Mouse (Mus musculus) limb, embryonic 15.5 days (tissue): ENCODE measurements around the gene Cdk5rap2. TPM values are rescaled to one million over a fixed set of nuclear protein-coding genes. Genes with fewer than 3 reads are reported as not detected.

ENCODE experiments used
- ATAC-seq: fragments of 200-750 bp; cut with Nextera tagmentation; 2 replicates; pipeline ENCODE4 v1.8.0; 2017; ENCODE audit warnings: low read depth, moderate TSS enrichment; ENCODE audit not compliant: insufficient number of reproducible peaks, low FRiP score, low TSS enrichment
- H3K27ac ChIP-seq: fragments of 300-500 bp; sonication (generic); 2 replicates; pipeline ENCODE4 v1.5.1; 2015; ENCODE audit warnings: moderate library complexity, mild to moderate bottlenecking, inconsistent platforms
- H3K27me3 ChIP-seq: fragments of 300-500 bp; sonication (generic); 2 replicates; pipeline ENCODE4 v1.6.1; 2015; ENCODE audit warnings: inconsistent platforms
- H3K36me3 ChIP-seq: fragments of 300-500 bp; sonication (generic); 2 replicates; pipeline ENCODE4 v1.6.1; 2015; ENCODE audit warnings: inconsistent platforms
- H3K4me1 ChIP-seq: fragments of 300-500 bp; sonication (generic); 2 replicates; pipeline ENCODE4 v1.6.1; 2015; ENCODE audit warnings: inconsistent platforms
- H3K4me2 ChIP-seq: fragments of 300-500 bp; sonication (generic); 2 replicates; pipeline ENCODE4 v1.6.1; 2015; ENCODE audit warnings: mild to moderate bottlenecking, inconsistent platforms
- H3K4me3 ChIP-seq: fragments of 300-500 bp; sonication (generic); 2 replicates; pipeline ENCODE4 v1.5.1; 2015; ENCODE audit warnings: mild to moderate bottlenecking, inconsistent platforms
- H3K9ac ChIP-seq: fragments of 300-500 bp; sonication (generic); 2 replicates; pipeline ENCODE4 v1.6.1; 2015; ENCODE audit warnings: inconsistent platforms
- H3K9me3 ChIP-seq: fragments of 300-500 bp; sonication (generic); 2 replicates; pipeline ENCODE4 v1.6.1; 2016; ENCODE audit warnings: inconsistent platforms
- WGBS: fragments of 180-500 bp; shearing (Covaris S2); methylation state at CpG from one replicate; pipeline ENCODE4 v1.1.7; 2015; 5-methylcytosine and 5-hydroxymethylcytosine counted together
- polyA plus RNA-seq: library from polyadenylated mRNA; unstranded; fragments of >200 nt; fragmentation: Nextera tagmentation; extraction: Ambion mirVana; gene quantifications from 2 replicates; pipeline ENCODE4 v1.2.1, GENCODE M21; 2015

Cdk5rap2 gene
- polyA plus RNA-seq, 1 experiment from 2014 or later: 16.3 TPM

DNA sequence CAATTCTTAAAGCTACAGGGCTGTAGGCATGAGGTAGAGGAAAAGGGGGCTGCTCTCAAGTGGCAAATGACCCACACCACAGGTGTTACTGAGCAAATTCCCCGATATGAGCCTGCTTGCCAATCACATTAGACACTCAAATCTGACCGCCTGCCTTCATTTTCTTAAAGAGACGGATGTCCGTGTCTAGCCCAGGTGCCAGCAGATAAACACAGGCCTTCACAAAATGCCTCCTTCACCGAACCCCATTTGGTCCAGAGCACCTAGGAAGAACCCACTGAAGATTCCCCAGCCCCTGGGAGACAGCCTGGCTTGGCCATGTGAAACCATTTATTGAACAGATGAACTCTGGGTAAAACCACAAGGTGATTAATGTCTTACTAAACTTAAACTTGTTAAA is 13.5 kb downstream of the Cdk5rap2 start:
- Histone ChIP-seq H3K36me3 (peaks cover 12% of the 10 kb centered on the region; the same call in 1 of the 2 replicates), H3K4me3 (no peak overlapping the region), H3K9me3 (no peaks in the 10 kb centered on the region), H3K9ac (no peak overlapping the region), H3K4me1 (peaks cover 16% of the 10 kb centered on the region), H3K4me2 (no peak overlapping the region), H3K27ac (no peak overlapping the region), H3K27me3 (no peaks in the 10 kb centered on the region)
- WGBS: 62% methylated on average over 5 of the region's 5 CpGs
- ATAC-seq: no peak

DNA sequence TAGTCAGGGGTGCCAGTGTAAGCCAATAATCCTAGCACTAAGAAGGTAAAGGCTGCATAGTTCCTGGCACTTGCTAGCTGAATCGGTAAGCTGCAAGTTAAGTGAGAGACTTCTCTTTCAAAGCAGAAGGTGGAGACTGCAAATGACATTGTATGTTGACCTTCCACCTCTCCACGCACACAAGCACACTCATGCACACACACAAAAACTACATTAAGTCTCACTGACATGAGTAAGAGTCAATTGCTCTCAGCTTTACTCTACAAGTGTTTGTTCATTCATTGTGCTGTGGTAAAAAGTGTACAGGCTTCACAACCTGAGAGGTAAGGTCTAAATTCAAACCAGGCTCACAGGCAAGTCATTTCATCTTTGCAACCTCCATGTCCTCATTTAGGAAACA is 15.5 kb downstream of the Cdk5rap2 start:
- no peak for ATAC-seq
- H3K4me1 ChIP-seq: peaks cover 23% of the 10 kb centered on the region
- H3K9ac ChIP-seq: no peak overlapping the region
- no peaks in the 10 kb centered on the region for H3K27me3 ChIP-seq
- no peaks in the 10 kb centered on the region for H3K9me3 ChIP-seq
- WGBS: 86% methylated on average over 2 of the region's 2 CpGs
- H3K4me2 ChIP-seq: no peak overlapping the region
- no peak overlapping the region for H3K4me3 ChIP-seq
- no peaks in the 10 kb centered on the region for H3K36me3 ChIP-seq
- H3K27ac ChIP-seq: no peak overlapping the region

DNA sequence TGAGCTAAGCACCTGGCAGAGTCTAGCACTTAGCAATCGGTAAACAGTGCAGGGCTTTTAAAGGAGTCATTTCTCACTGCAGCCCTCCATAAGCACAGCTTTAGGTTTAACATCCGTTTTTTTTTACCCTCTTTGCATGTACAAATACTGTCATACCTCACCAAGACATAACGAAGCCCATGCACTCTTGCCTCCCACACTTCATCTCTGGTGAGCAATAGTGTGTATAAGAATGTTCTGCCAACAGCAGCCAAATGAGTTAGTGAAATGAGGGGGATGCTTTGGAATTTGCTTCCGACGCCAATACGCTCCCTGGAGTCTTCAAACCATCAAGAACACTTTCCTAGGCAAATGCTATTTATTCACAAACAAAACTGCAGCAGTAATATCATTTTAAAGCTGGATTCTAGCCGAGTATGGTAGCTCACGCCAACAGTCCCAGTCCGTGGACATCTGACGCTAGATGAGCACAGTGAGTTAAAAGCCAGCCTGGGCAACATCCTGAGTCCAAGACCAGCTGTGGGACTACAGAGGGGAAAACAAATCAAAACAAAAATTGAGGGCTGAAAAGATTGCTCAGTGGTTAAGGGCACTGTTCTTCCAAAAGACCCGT is 18.4 kb downstream of the Cdk5rap2 start:
- H3K9ac ChIP-seq: no peak overlapping the region
- H3K4me3 ChIP-seq: no peak overlapping the region
- peaks cover 14% of the 10 kb centered on the region for H3K4me1 ChIP-seq
- H3K27ac ChIP-seq: peak overlapping the region; percentile 34; the same call in 1 of the 2 replicates
- 70% methylated on average over 11 of the region's 11 CpGs for WGBS
- H3K36me3 ChIP-seq: no peaks in the 10 kb centered on the region
- H3K4me2 ChIP-seq: no peak overlapping the region
- no peak for ATAC-seq
- H3K27me3 ChIP-seq: no peaks in the 10 kb centered on the region
- no peaks in the 10 kb centered on the region for H3K9me3 ChIP-seq

DNA sequence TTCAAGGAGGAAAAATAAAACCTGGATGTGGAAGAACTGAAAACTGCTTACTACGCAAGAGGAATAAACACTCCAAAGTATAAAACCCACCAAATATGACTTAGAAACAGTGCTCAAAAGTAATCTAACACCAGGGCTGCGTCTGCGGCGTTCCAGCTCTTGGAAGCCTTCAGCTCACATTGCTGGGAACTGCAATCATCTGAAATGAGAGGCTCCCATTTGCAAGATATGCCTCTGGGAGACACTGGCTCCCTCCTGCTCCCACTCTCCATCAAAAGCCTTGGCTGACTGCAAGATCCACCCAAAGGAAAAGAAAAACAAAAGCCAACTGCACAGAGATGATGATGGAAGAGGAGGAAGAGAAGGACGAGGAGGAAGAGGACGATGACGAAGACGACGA is 19.2 kb downstream of the Cdk5rap2 start:
- Histone ChIP-seq H3K4me3 (no peak overlapping the region), H3K27ac (peak overlapping the region; percentile 34; the same call in 1 of the 2 replicates), H3K36me3 (no peaks in the 10 kb centered on the region), H3K9me3 (no peaks in the 10 kb centered on the region), H3K27me3 (no peaks in the 10 kb centered on the region), H3K4me2 (no peak overlapping the region), H3K9ac (no peak overlapping the region), H3K4me1 (peaks cover 9% of the 10 kb centered on the region; the same call in 1 of the 2 replicates)
- WGBS: 80% methylated on average over 9 of the region's 9 CpGs
- no peak for ATAC-seq

DNA sequence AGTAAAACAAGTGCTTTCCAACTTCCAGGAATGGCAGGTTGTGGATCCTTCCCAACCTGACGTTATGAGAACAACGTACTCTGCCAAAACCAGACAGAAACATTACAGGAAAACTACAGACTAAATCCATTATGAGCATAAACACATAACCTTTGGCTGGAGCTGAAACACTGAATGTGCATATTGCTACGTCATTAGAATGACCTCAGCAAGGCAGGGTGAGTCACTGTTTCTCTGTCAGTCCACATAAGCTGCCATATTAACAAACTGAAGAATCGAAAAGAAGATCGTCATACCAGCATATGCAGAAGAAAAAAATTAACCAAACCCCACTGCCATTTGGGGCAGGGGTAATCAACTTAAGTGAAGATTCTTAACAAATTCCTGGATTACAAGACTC is 24.0 kb downstream of the Cdk5rap2 start:
- no peak for ATAC-seq
- no peak overlapping the region for H3K27ac ChIP-seq
- no peak overlapping the region for H3K9ac ChIP-seq
- H3K27me3 ChIP-seq: no peaks in the 10 kb centered on the region
- H3K9me3 ChIP-seq: no peaks in the 10 kb centered on the region
- H3K36me3 ChIP-seq: no peaks in the 10 kb centered on the region
- no peak overlapping the region for H3K4me3 ChIP-seq
- peaks cover 2% of the 10 kb centered on the region; the same call in 1 of the 2 replicates for H3K4me1 ChIP-seq
- no peak overlapping the region for H3K4me2 ChIP-seq
- 70% methylated on average over 5 of the region's 5 CpGs for WGBS

DNA sequence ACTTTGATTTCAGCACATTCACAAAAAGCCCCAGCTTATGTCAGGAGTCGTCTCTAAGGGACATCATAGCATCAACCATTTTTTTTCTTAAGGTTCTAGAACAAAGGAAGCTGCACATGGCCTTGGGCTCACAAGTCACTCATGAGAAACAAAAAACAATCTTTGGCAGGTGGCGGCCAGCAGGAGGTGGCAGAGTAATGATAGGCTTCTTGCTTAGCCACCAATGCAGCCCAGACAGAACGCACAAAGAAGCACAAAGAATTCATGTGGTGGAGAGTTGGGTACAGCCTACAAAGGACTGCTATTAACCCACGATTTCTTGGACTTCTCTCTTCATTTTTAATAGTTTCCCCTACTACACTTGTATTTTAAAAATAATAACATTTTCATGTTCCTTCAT is 32.9 kb downstream of the Cdk5rap2 start:
- no peaks in the 10 kb centered on the region for H3K27me3 ChIP-seq
- H3K9ac ChIP-seq: no peak overlapping the region
- 73% methylated on average over 4 of the region's 4 CpGs for WGBS
- peaks cover 17% of the 10 kb centered on the region for H3K36me3 ChIP-seq
- no peak overlapping the region for H3K4me3 ChIP-seq
- ATAC-seq: no peak
- H3K4me1 ChIP-seq: no peaks in the 10 kb centered on the region
- no peak overlapping the region for H3K4me2 ChIP-seq
- H3K27ac ChIP-seq: no peak overlapping the region
- H3K9me3 ChIP-seq: no peaks in the 10 kb centered on the region

DNA sequence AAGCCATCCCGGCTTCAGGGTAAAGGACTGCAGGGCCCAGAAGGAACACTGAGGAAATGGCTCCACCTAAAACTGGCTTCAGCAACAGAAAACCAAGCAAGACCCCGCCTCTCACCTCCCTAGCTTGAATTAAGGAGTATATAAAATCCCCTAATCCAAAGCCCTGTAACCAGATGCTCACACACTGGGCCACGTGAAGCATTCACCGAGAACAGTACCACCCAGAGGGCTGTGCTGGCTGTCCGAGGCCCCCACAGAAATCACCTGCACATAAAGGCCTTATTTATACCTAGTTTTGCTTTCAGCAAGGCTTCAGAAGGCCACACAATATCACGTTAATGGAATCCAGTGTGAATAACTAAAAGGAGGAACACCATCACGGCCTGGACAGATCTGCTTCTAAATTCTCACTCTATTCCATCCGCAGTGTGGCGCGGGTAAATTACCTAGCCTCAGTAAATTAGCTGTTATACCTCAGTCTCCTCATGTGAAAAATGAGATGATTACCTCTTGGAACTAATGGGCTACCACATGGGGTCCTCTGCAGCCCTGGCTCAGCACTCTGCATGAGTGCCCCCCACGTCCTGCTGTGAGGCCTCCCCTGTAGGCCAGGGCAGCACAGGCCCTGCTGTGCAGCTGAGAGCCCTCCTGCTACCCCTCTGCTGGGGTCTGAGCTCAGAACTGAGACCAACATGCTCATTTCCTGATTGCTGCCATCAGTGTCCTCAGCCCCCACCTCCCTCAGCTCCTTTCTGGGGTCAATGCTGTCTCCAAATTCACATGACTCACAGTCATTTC is 45.0 kb downstream of the Cdk5rap2 start:
- H3K4me2 ChIP-seq: no peak overlapping the region
- H3K9ac ChIP-seq: no peak overlapping the region
- 58% methylated on average over 11 of the region's 11 CpGs for WGBS
- peaks cover 14% of the 10 kb centered on the region; the same call in 1 of the 2 replicates for H3K36me3 ChIP-seq
- H3K4me3 ChIP-seq: no peak overlapping the region
- no peak overlapping the region for H3K27ac ChIP-seq
- H3K27me3 ChIP-seq: no peaks in the 10 kb centered on the region
- 0 out of 2 replicates have a peak, but pooled peaks cover 6% of the 10 kb centered on the region for H3K4me1 ChIP-seq
- no peaks in the 10 kb centered on the region for H3K9me3 ChIP-seq
- no peak for ATAC-seq

- H3K4me2 ChIP-seq: no peak overlapping the region
- H3K27me3 ChIP-seq: no peaks in the 10 kb centered on the region
- no peak overlapping the region for H3K9ac ChIP-seq
- no peaks in the 10 kb centered on the region for H3K9me3 ChIP-seq
- H3K36me3 ChIP-seq: peaks cover 38% of the 10 kb centered on the region
- ATAC-seq: no peak
- H3K4me1 ChIP-seq: 0 out of 2 replicates have a peak, but pooled peaks cover 6% of the 10 kb centered on the region
- no peak overlapping the region for H3K4me3 ChIP-seq
- H3K27ac ChIP-seq: no peak overlapping the region
- WGBS: 72% methylated on average over 4 of the region's 4 CpGs
Observed at GRCm38 (mm10) chr4:70361366-70361765, 48.9 kb downstream of the Cdk5rap2 start.

GRCm38 (mm10) chr4:70355659-70356350 is 54.4 kb downstream of the Cdk5rap2 start:
- H3K27me3 ChIP-seq: no peaks in the 10 kb centered on the region
- no peak overlapping the region for H3K9ac ChIP-seq
- no peak overlapping the region for H3K4me3 ChIP-seq
- peaks cover 55% of the 10 kb centered on the region for H3K36me3 ChIP-seq
- no peaks in the 10 kb centered on the region for H3K9me3 ChIP-seq
- 0 out of 2 replicates have a peak, but pooled peaks have one; percentile 64 for ATAC-seq
- H3K27ac ChIP-seq: no peak overlapping the region
- 65% methylated on average over 9 of the region's 9 CpGs for WGBS
- H3K4me2 ChIP-seq: no peak overlapping the region
- 0 out of 2 replicates have a peak, but pooled peaks cover 4% of the 10 kb centered on the region for H3K4me1 ChIP-seq

DNA sequence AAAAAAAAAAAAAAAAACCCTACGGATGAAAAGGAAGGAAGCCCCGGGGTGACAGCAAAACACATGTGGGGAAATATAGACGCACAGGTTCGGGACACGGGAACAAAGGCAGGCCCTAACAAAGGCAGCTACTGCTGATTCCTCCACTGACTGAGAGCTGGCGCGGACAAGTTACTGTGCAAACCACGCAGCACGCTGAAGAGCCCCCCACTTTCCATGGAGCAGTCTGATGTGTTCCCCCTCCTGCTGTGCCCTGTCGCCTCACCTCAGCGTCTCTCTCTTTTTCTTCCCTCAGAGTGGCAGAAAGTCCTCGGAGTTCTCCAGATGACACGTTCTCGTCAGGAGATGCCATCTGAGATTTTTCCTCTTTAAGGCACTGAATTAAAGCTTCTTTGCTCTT is 55.8 kb downstream of the Cdk5rap2 start:
- H3K9me3 ChIP-seq: no peaks in the 10 kb centered on the region
- no peak for ATAC-seq
- H3K27ac ChIP-seq: no peak overlapping the region
- H3K4me1 ChIP-seq: 0 out of 2 replicates have a peak, but pooled peaks cover 4% of the 10 kb centered on the region
- 87% methylated on average over 14 of the region's 14 CpGs for WGBS
- no peak overlapping the region for H3K4me3 ChIP-seq
- H3K9ac ChIP-seq: no peak overlapping the region
- H3K27me3 ChIP-seq: no peaks in the 10 kb centered on the region
- no peak overlapping the region for H3K4me2 ChIP-seq
- H3K36me3 ChIP-seq: peaks cover 45% of the 10 kb centered on the region

DNA sequence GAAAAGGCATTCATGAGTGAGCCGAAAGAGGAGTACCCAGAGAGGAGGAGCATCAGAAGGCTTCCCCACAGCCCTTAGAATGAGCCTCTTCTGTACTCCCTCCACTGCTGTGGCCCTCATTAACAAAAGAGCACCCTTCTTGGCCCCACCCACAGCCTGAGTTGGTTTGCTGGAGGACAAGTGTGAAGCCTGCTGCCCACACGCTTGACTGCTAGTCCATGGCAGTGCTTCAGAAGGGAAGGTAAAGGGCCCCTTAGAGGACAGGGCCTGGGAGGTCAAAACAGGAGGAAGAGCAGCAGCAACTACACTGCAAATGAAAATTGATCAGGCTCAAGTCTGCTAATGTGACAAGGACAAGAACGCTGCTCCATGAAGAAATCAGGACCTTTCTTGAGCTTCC is 56.6 kb downstream of the Cdk5rap2 start:
- H3K4me1 ChIP-seq: 0 out of 2 replicates have a peak, but pooled peaks cover 4% of the 10 kb centered on the region
- H3K9me3 ChIP-seq: no peaks in the 10 kb centered on the region
- H3K4me3 ChIP-seq: no peak overlapping the region
- no peak for ATAC-seq
- H3K27ac ChIP-seq: no peak overlapping the region
- H3K36me3 ChIP-seq: peaks cover 44% of the 10 kb centered on the region
- no peak overlapping the region for H3K9ac ChIP-seq
- WGBS: 90% methylated on average over 3 of the region's 3 CpGs
- no peak overlapping the region for H3K4me2 ChIP-seq
- no peaks in the 10 kb centered on the region for H3K27me3 ChIP-seq
